Mouse (Mus musculus) spleen, adult 2 months (tissue): Measurements from ENCODE around the gene Tm9sf1. TPM values are rescaled to one million over a fixed set of nuclear protein-coding genes. Genes with fewer than 3 reads are reported as not detected.

Experiments
- DNase-seq, 2 experiments: peaks; one replicate each; pipeline versions ENCODE4 v3.0.0 to v3.0.0-alpha.2; 2012 to 2021; ENCODE audit warnings: low spot score in 2 of 2, low read depth in 1 of 2
- H3K27ac ChIP-seq: fragments of 200-500 bp; 2 replicates; pipeline ENCODE4 v1.5.1; 2012; ENCODE audit warnings: low read length, inconsistent platforms; ENCODE audit not compliant: insufficient read depth
- H3K27me3 ChIP-seq: fragments of 200-500 bp; 2 replicates; pipeline ENCODE4 v1.6.1; 2012; ENCODE audit warnings: mild to moderate bottlenecking, moderate library complexity, low read length, inconsistent platforms; ENCODE audit not compliant: control insufficient read depth, insufficient read depth
- H3K36me3 ChIP-seq: fragments of 200-500 bp; 2 replicates; pipeline ENCODE4 v1.6.1; 2012; ENCODE audit warnings: mild to moderate bottlenecking, low read length, inconsistent platforms; ENCODE audit not compliant: control insufficient read depth, insufficient read depth
- H3K4me1 ChIP-seq: fragments of 200-500 bp; 2 replicates; pipeline ENCODE4 v1.6.1; 2011; ENCODE audit warnings: inconsistent platforms; ENCODE audit not compliant: control insufficient read depth, insufficient read depth, insufficient read length
- H3K4me3 ChIP-seq: fragments of 200-500 bp; 2 replicates; pipeline ENCODE4 v1.5.1; 2011; ENCODE audit warnings: mild to moderate bottlenecking, inconsistent platforms; ENCODE audit not compliant: insufficient read depth, insufficient read length; ENCODE audit errors: extremely low read depth
- CTCF ChIP-seq: fragments of 200-500 bp; IDR thresholded peaks from 2 replicates; pipeline ENCODE4 v1.5.1; 2011; ENCODE audit warnings: mild to moderate bottlenecking, inconsistent platforms; ENCODE audit not compliant: insufficient read depth, insufficient read length, insufficient replicate concordance; ENCODE audit errors: extremely low read depth
- POLR2A ChIP-seq: fragments of 200-500 bp; IDR thresholded peaks from 2 replicates; pipeline ENCODE4 v1.6.1; 2011; ENCODE audit warnings: low read depth, low read length, inconsistent platforms
- WGBS: fragments of 180-500 bp; shearing (Covaris S2); methylation state at CpG from one replicate; pipeline ENCODE4 v1.1.7; 2018; 5-methylcytosine and 5-hydroxymethylcytosine counted together
- polyA plus RNA-seq: library from polyadenylated mRNA; depleted of rRNA; stranded (reverse); fragments of >200 nt; gene quantifications from 2 replicates; pipeline ENCODE4 v1.2.3, GENCODE M21; 2012

Gene Tm9sf1
- polyA plus RNA-seq, 1 experiment = 44.6 TPM

GRCm38 (mm10) chr14:55603633-55604576, 39.7 kb downstream of the Tm9sf1 start:
- Histone ChIP-seq H3K27me3 (no peaks in the 10 kb centered on the region), H3K36me3 (peaks cover 51% of the 10 kb centered on the region), H3K4me3 (peak overlapping the region; percentile 79), H3K4me1 (peaks cover 18% of the 10 kb centered on the region; the same call in 1 of the 2 replicates), H3K27ac (peak overlapping the region; percentile 98)
- peak; percentile 94 for DNase-seq
- 2% methylated on average over 19 of the region's 19 CpGs for WGBS
- TF ChIP-seq CTCF = peak; percentile 86
- peak; percentile 54; the same call in 1 of the 2 replicates for TF ChIP-seq POLR2A

- Histone ChIP-seq H3K27ac (peak within 1 kb of the TSS; percentile 98), H3K4me1 (peaks cover 18% of the 10 kb centered on the region; the same call in 1 of the 2 replicates), H3K27me3 (no peaks in the 10 kb centered on the region), H3K4me3 (peak within 1 kb of the TSS; percentile 79), H3K36me3 (peaks cover 51% of the 10 kb centered on the region)
- no peak for DNase-seq
- WGBS = 38% methylated on average over 7 of the region's 7 CpGs
- TF ChIP-seq CTCF = no peak
- TF ChIP-seq POLR2A = no peak
Measured at GRCm38 (mm10) chr14:55603271-55603632, 40.4 kb downstream of the Tm9sf1 start, which contains the start of gene Irf9. Irf9 (plus strand) TSS chr14:55603571.

- TF ChIP-seq POLR2A (no peak), CTCF (no peak)
- H3K36me3 ChIP-seq = peaks cover 59% of the 10 kb centered on the region
- DNase-seq = no peak
- no peak overlapping the region for H3K4me3 ChIP-seq
- H3K27ac ChIP-seq = no peak overlapping the region
- peaks cover 7% of the 10 kb centered on the region; the same call in 1 of the 2 replicates for H3K4me1 ChIP-seq
- WGBS = 95% methylated on average over 21 of the region's 21 CpGs
- no peaks in the 10 kb centered on the region for H3K27me3 ChIP-seq
Measured at GRCm38 (mm10) chr14:55598521-55599390, 44.9 kb downstream of the Tm9sf1 start.

GRCm38 (mm10) chr14:55596036-55596690, 47.4 kb downstream of the Tm9sf1 start:
- Histone ChIP-seq H3K36me3 (peaks cover 50% of the 10 kb centered on the region), H3K4me3 (no peak overlapping the region), H3K4me1 (no peaks in the 10 kb centered on the region; the same call in 1 of the 2 replicates), H3K27me3 (no peaks in the 10 kb centered on the region), H3K27ac (no peak overlapping the region)
- WGBS = 94% methylated on average over 13 of the region's 13 CpGs
- TF ChIP-seq POLR2A (no peak), CTCF (no peak)
- no peak for DNase-seq

- peak overlapping the region; percentile 95 for H3K27ac ChIP-seq
- peak overlapping the region; percentile 83 for H3K4me3 ChIP-seq
- H3K36me3 ChIP-seq = peaks cover 40% of the 10 kb centered on the region
- no peak for TF ChIP-seq POLR2A
- TF ChIP-seq CTCF = no peak
- H3K4me1 ChIP-seq = peaks cover 6% of the 10 kb centered on the region; the same call in 1 of the 2 replicates
- no peaks in the 10 kb centered on the region for H3K27me3 ChIP-seq
- 4% methylated on average over 16 of the region's 16 CpGs for WGBS
- no peak for DNase-seq
Measured at GRCm38 (mm10) chr14:55592226-55592625, 51.4 kb downstream of the Tm9sf1 start.

- Histone ChIP-seq H3K4me3 (peak within 1 kb of the TSS; percentile 83), H3K27ac (peak within 1 kb of the TSS; percentile 95), H3K27me3 (no peaks in the 10 kb centered on the region), H3K4me1 (peaks cover 6% of the 10 kb centered on the region; the same call in 1 of the 2 replicates), H3K36me3 (peaks cover 33% of the 10 kb centered on the region)
- WGBS = under 1% methylated on average over 33 of the region's 33 CpGs
- TF ChIP-seq CTCF (no peak), POLR2A (peak; percentile 51)
- peak; percentile 73 to 91 for DNase-seq
Measured at GRCm38 (mm10) chr14:55591331-55591891, 52.2 kb downstream of the Tm9sf1 start, which contains the start of gene Rnf31. Rnf31 (plus strand) TSS chr14:55591708.
